Mouse (Mus musculus): Measurements from ENCODE around the gene Ppp4r3a. TPM values are rescaled to one million over a fixed set of nuclear protein-coding genes. Genes with fewer than 3 reads are reported as not detected.

The Ppp4r3a gene
- polyA plus RNA-seq, 1 experiment from 2014 or later: 33.8 TPM

GRCm38 (mm10) chr12:100995607-100996377, 87.7 kb downstream of the Ppp4r3a start:
- H3K36me3 ChIP-seq (ENCODE audit: control insufficient read depth, insufficient read depth, low read length): no peaks in the 10 kb centered on the region
- 63% methylated on average over 16 of the region's 16 CpGs for WGBS
- ATAC-seq (ENCODE audit: insufficient number of reproducible peaks, insufficient read depth, low FRiP score, low read depth): no peak
- no peak overlapping the region for H3K27ac ChIP-seq (replicated peaks in 1 of 2; ENCODE audit: control insufficient read depth in 1 of 2, insufficient read depth in 1 of 2, low read depth in 2 of 2, low read length in 2 of 2)
- H3K4me2 ChIP-seq (ENCODE audit: low read length): no peak overlapping the region
- peaks cover 13 to 18% of the 10 kb centered on the region in 2 experiments for H3K4me1 ChIP-seq (ENCODE audit: control insufficient read depth in 2 of 2, insufficient read depth in 2 of 2, low read length in 2 of 2)
- H3K4me3 ChIP-seq (ENCODE audit: control insufficient read depth in 1 of 2, insufficient read depth in 1 of 2, low read depth in 1 of 2, low read length in 2 of 2): no peak overlapping the region
- H3K9ac ChIP-seq (ENCODE audit: low read length): no peak overlapping the region
- H3K27me3 ChIP-seq (ENCODE audit: control insufficient read depth, insufficient read depth, low read length): no peaks in the 10 kb centered on the region
- H3K9me3 ChIP-seq (ENCODE audit: control insufficient read depth, low read length): no peaks in the 10 kb centered on the region

- no peaks in the 10 kb centered on the region for H3K27me3 ChIP-seq (ENCODE audit: control insufficient read depth, insufficient read depth, low read length)
- H3K4me1 ChIP-seq (ENCODE audit: control insufficient read depth in 2 of 2, insufficient read depth in 2 of 2, low read length in 2 of 2): peaks cover 12 to 15% of the 10 kb centered on the region in 2 experiments
Measured at GRCm38 (mm10) chr12:100994140-100995015, 89.1 kb downstream of the Ppp4r3a start.

GRCm38 (mm10) chr12:100993146-100993545, 90.4 kb downstream of the Ppp4r3a start:
- no peak overlapping the region for H3K4me2 ChIP-seq (ENCODE audit: low read length)
- peaks cover 2 to 3% of the 10 kb centered on the region in 2 experiments; a peak in 3 of 4 replicates for H3K4me1 ChIP-seq (ENCODE audit: control insufficient read depth in 2 of 2, insufficient read depth in 2 of 2, low read length in 2 of 2)
- H3K4me3 ChIP-seq (ENCODE audit: control insufficient read depth in 1 of 2, insufficient read depth in 1 of 2, low read depth in 1 of 2, low read length in 2 of 2): no peak overlapping the region
- ATAC-seq (ENCODE audit: insufficient number of reproducible peaks, insufficient read depth, low FRiP score, low read depth): no peak
- H3K9me3 ChIP-seq (ENCODE audit: control insufficient read depth, low read length): no peaks in the 10 kb centered on the region
- 71% methylated on average over 3 of the region's 3 CpGs for WGBS
- H3K9ac ChIP-seq (ENCODE audit: low read length): no peak overlapping the region
- H3K36me3 ChIP-seq (ENCODE audit: control insufficient read depth, insufficient read depth, low read length): no peaks in the 10 kb centered on the region
- no peak overlapping the region for H3K27ac ChIP-seq (replicated peaks in 1 of 2; ENCODE audit: control insufficient read depth in 1 of 2, insufficient read depth in 1 of 2, low read depth in 2 of 2, low read length in 2 of 2)
- 0 out of 2 replicates have a peak, but pooled peaks cover 4% of the 10 kb centered on the region for H3K27me3 ChIP-seq (ENCODE audit: control insufficient read depth, insufficient read depth, low read length)

More at GRCm38 (mm10) chr12:100994140-100995015, 89.1 kb downstream of the Ppp4r3a start:
- no peaks in the 10 kb centered on the region for H3K9me3 ChIP-seq (ENCODE audit: control insufficient read depth, low read length)
- WGBS: 75% methylated on average over 3 of the region's 3 CpGs
- no peaks in the 10 kb centered on the region for H3K36me3 ChIP-seq (ENCODE audit: control insufficient read depth, insufficient read depth, low read length)
- no peak overlapping the region for H3K9ac ChIP-seq (ENCODE audit: low read length)
- no peak overlapping the region for H3K4me3 ChIP-seq (ENCODE audit: control insufficient read depth in 1 of 2, insufficient read depth in 1 of 2, low read depth in 1 of 2, low read length in 2 of 2)
- no peak overlapping the region for H3K27ac ChIP-seq (replicated peaks in 1 of 2; ENCODE audit: control insufficient read depth in 1 of 2, insufficient read depth in 1 of 2, low read depth in 2 of 2, low read length in 2 of 2)
- no peak overlapping the region for H3K4me2 ChIP-seq (ENCODE audit: low read length)
- no peak for ATAC-seq (ENCODE audit: insufficient number of reproducible peaks, insufficient read depth, low FRiP score, low read depth)

- H3K27me3 ChIP-seq (ENCODE audit: control insufficient read depth, insufficient read depth, low read length): 0 out of 2 replicates have a peak, but pooled peaks cover 4% of the 10 kb centered on the region
- no peak for ATAC-seq (ENCODE audit: insufficient number of reproducible peaks, insufficient read depth, low FRiP score, low read depth)
- H3K9me3 ChIP-seq (ENCODE audit: control insufficient read depth, low read length): no peaks in the 10 kb centered on the region
- H3K36me3 ChIP-seq (ENCODE audit: control insufficient read depth, insufficient read depth, low read length): no peaks in the 10 kb centered on the region
- H3K4me2 ChIP-seq (ENCODE audit: low read length): no peak overlapping the region
- no peaks in the 10 kb centered on the region for H3K4me1 ChIP-seq (ENCODE audit: control insufficient read depth in 2 of 2, insufficient read depth in 2 of 2, low read length in 2 of 2)
- H3K27ac ChIP-seq (replicated peaks in 1 of 2; ENCODE audit: control insufficient read depth in 1 of 2, insufficient read depth in 1 of 2, low read depth in 2 of 2, low read length in 2 of 2): no peak overlapping the region
- WGBS: 69% methylated on average over 7 of the region's 7 CpGs
- no peak overlapping the region for H3K9ac ChIP-seq (ENCODE audit: low read length)
- no peak overlapping the region for H3K4me3 ChIP-seq (ENCODE audit: control insufficient read depth in 1 of 2, insufficient read depth in 1 of 2, low read depth in 1 of 2, low read length in 2 of 2)
Measured at GRCm38 (mm10) chr12:100992505-100992904, 91.0 kb downstream of the Ppp4r3a start.

- no peak overlapping the region for H3K27ac ChIP-seq (replicated peaks in 1 of 2; ENCODE audit: control insufficient read depth in 1 of 2, insufficient read depth in 1 of 2, low read depth in 2 of 2, low read length in 2 of 2)
- H3K27me3 ChIP-seq (ENCODE audit: control insufficient read depth, insufficient read depth, low read length): 0 out of 2 replicates have a peak, but pooled peaks cover 4% of the 10 kb centered on the region
- H3K36me3 ChIP-seq (ENCODE audit: control insufficient read depth, insufficient read depth, low read length): no peaks in the 10 kb centered on the region
- ATAC-seq (ENCODE audit: insufficient number of reproducible peaks, insufficient read depth, low FRiP score, low read depth): no peak
- H3K4me1 ChIP-seq (ENCODE audit: control insufficient read depth in 2 of 2, insufficient read depth in 2 of 2, low read length in 2 of 2): no peaks in the 10 kb centered on the region
- no peak overlapping the region for H3K4me2 ChIP-seq (ENCODE audit: low read length)
- no peaks in the 10 kb centered on the region for H3K9me3 ChIP-seq (ENCODE audit: control insufficient read depth, low read length)
- H3K4me3 ChIP-seq (ENCODE audit: control insufficient read depth in 1 of 2, insufficient read depth in 1 of 2, low read depth in 1 of 2, low read length in 2 of 2): no peak overlapping the region
- 77% methylated on average over 3 of the region's 3 CpGs for WGBS
- H3K9ac ChIP-seq (ENCODE audit: low read length): no peak overlapping the region
Measured at GRCm38 (mm10) chr12:100991119-100991518, 92.4 kb downstream of the Ppp4r3a start.

GRCm38 (mm10) chr12:100990291-100990690, 93.2 kb downstream of the Ppp4r3a start:
- Histone ChIP-seq H3K27ac (replicated peaks in 1 of 2; ENCODE audit: control insufficient read depth in 1 of 2, insufficient read depth in 1 of 2, low read depth in 2 of 2, low read length in 2 of 2) (no peak overlapping the region), H3K27me3 (ENCODE audit: control insufficient read depth, insufficient read depth, low read length) (0 out of 2 replicates have a peak, but pooled peaks cover 4% of the 10 kb centered on the region), H3K9ac (ENCODE audit: low read length) (no peak overlapping the region), H3K36me3 (ENCODE audit: control insufficient read depth, insufficient read depth, low read length) (no peaks in the 10 kb centered on the region), H3K9me3 (ENCODE audit: control insufficient read depth, low read length) (no peaks in the 10 kb centered on the region), H3K4me3 (ENCODE audit: control insufficient read depth in 1 of 2, insufficient read depth in 1 of 2, low read depth in 1 of 2, low read length in 2 of 2) (no peak overlapping the region), H3K4me1 (ENCODE audit: control insufficient read depth in 2 of 2, insufficient read depth in 2 of 2, low read length in 2 of 2) (no peaks in the 10 kb centered on the region), H3K4me2 (ENCODE audit: low read length) (no peak overlapping the region)
- no peak for ATAC-seq (ENCODE audit: insufficient number of reproducible peaks, insufficient read depth, low FRiP score, low read depth)
- WGBS: 48% methylated on average over 12 of the region's 12 CpGs

- no peak overlapping the region for H3K27ac ChIP-seq (replicated peaks in 1 of 2; ENCODE audit: control insufficient read depth in 1 of 2, insufficient read depth in 1 of 2, low read depth in 2 of 2, low read length in 2 of 2)
- H3K4me3 ChIP-seq (ENCODE audit: control insufficient read depth in 1 of 2, insufficient read depth in 1 of 2, low read depth in 1 of 2, low read length in 2 of 2): no peak overlapping the region
- H3K4me2 ChIP-seq (ENCODE audit: low read length): no peak overlapping the region
- H3K4me1 ChIP-seq (ENCODE audit: control insufficient read depth in 2 of 2, insufficient read depth in 2 of 2, low read length in 2 of 2): no peaks in the 10 kb centered on the region
- H3K27me3 ChIP-seq (ENCODE audit: control insufficient read depth, insufficient read depth, low read length): 0 out of 2 replicates have a peak, but pooled peaks cover 4% of the 10 kb centered on the region
- H3K9me3 ChIP-seq (ENCODE audit: control insufficient read depth, low read length): no peaks in the 10 kb centered on the region
- WGBS: 72% methylated on average over 4 of the region's 4 CpGs
- no peak for ATAC-seq (ENCODE audit: insufficient number of reproducible peaks, insufficient read depth, low FRiP score, low read depth)
- H3K9ac ChIP-seq (ENCODE audit: low read length): no peak overlapping the region
- H3K36me3 ChIP-seq (ENCODE audit: control insufficient read depth, insufficient read depth, low read length): no peaks in the 10 kb centered on the region
Measured at GRCm38 (mm10) chr12:100989780-100990288, 93.7 kb downstream of the Ppp4r3a start.
